Mouse (Mus musculus): ENCODE measurements at regions not wholly inside any gene's neighbourhood (a gene's known extent, or its start where the extent isn't known, plus 50 kb on each side); places are given as distances from the start of the nearest gene placed in this dataset.

DNA sequence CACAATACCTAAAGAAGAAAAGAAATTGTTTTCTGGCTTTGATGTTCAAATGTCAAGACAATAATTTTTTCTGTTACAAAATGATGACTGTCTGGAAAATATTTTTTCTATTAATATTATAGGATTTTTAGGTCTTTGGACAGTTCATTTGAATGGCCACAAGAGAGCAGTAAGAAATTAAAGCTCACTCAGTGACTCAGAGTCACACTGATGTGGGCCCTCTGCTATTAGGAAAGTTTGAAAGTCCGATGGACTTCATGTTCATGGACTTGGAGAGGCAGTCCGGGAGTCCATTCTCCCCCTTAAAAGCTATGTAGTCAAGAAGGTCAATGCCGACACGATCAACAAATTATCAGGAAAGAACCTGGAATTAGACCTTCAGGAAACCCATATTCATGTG is 657.0 kb downstream of the Mecom start:
- DNase-seq (ENCODE audit: low spot score), result no peak
- no peak overlapping the region for H3K27ac ChIP-seq (replicated peaks)
- H3K36me3 ChIP-seq, result no peaks in the 10 kb centered on the region
- no peaks in the 10 kb centered on the region for H3K9me3 ChIP-seq (replicated peaks)
- no peaks in the 10 kb centered on the region for H3K27me3 ChIP-seq (ENCODE audit: low read depth, poor library complexity, severe bottlenecking)
- no peak overlapping the region for H3K4me3 ChIP-seq
- H3K4me1 ChIP-seq, result peaks cover 5% of the 10 kb centered on the region; the same call in 1 of the 2 replicates
- WGBS, result 82% methylated on average over 4 of the region's 4 CpGs

DNA sequence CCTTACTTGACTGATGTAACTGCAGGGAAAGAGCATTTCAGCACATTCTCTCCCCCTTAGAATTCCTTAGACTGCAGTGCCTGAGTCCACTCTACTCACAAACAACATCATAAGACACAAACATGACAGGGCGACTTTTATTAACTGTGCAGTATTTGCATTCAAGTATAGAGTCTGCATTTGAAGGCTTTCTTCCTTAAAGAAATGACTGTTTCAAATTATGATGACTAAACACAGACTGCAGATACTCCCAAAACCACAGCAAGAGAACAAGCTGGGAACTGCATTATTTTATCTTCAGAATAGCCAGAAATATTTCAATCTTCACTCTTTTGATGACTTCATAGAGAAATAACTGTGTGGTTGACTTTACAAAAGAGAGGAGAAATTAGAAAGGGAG is 657.5 kb downstream of the Mecom start:
- no peaks in the 10 kb centered on the region for H3K9me3 ChIP-seq (replicated peaks)
- no peak for DNase-seq (ENCODE audit: low spot score)
- no peak overlapping the region for H3K27ac ChIP-seq (replicated peaks)
- H3K4me1 ChIP-seq, result peaks cover 5% of the 10 kb centered on the region; the same call in 1 of the 2 replicates
- no peaks in the 10 kb centered on the region for H3K36me3 ChIP-seq
- 72% methylated on average over 1 of the region's 1 CpGs for WGBS
- no peaks in the 10 kb centered on the region for H3K27me3 ChIP-seq (ENCODE audit: low read depth, poor library complexity, severe bottlenecking)
- H3K4me3 ChIP-seq, result no peak overlapping the region

DNA sequence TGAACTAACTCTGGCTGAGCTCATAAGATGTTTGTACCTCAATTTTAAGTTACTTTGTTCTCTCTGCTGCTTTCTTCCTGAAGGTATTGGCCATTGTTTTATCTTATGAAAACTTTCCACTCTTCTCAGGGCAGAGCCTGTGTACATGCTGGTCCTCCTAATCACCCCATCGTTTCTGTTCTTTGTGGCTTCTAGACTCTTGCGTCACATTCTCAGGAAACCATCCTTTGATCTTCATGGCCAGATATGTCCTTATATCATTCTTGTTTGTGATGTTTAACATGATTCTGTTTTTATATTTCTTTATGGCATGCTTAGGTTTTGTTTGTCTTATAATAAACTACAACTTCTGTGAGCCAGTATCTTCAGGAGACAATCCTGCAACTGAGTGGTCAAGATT is 658.2 kb downstream of the Mecom start:
- Histone ChIP-seq H3K9me3 (replicated peaks) (no peaks in the 10 kb centered on the region), H3K36me3 (no peaks in the 10 kb centered on the region), H3K4me3 (no peak overlapping the region), H3K27me3 (ENCODE audit: low read depth, poor library complexity, severe bottlenecking) (no peaks in the 10 kb centered on the region), H3K4me1 (peaks cover 5% of the 10 kb centered on the region; the same call in 1 of the 2 replicates), H3K27ac (replicated peaks) (no peak overlapping the region)
- 89% methylated on average over 2 of the region's 2 CpGs for WGBS
- DNase-seq (ENCODE audit: low spot score), result no peak

DNA sequence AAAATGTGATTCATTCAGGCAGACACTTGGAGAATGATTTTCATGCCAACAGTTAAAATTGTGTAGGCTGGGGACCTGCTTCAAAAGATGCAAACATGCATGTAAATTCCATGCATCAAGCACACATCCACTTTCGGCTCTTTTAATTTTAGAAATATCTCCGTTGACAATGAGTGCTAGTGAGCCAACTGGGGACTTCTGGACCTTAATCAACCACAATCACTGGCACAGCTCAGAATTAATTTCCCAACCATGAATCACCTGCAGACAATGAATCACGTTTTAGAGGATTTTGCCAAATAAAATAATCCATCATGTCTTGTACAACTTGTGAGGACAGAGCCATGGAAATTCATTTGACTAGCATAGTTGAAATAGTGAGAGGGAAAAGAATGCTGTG is 667.8 kb downstream of the Mecom start:
- no peaks in the 10 kb centered on the region for H3K36me3 ChIP-seq
- WGBS, result 84% methylated on average over 3 of the region's 3 CpGs
- H3K27me3 ChIP-seq (ENCODE audit: low read depth, poor library complexity, severe bottlenecking), result no peaks in the 10 kb centered on the region
- DNase-seq (ENCODE audit: low spot score), result no peak
- no peaks in the 10 kb centered on the region for H3K9me3 ChIP-seq (replicated peaks)
- H3K27ac ChIP-seq (replicated peaks), result no peak overlapping the region
- no peak overlapping the region for H3K4me3 ChIP-seq
- H3K4me1 ChIP-seq, result 0 out of 2 replicates have a peak, but pooled peaks cover 2% of the 10 kb centered on the region

DNA sequence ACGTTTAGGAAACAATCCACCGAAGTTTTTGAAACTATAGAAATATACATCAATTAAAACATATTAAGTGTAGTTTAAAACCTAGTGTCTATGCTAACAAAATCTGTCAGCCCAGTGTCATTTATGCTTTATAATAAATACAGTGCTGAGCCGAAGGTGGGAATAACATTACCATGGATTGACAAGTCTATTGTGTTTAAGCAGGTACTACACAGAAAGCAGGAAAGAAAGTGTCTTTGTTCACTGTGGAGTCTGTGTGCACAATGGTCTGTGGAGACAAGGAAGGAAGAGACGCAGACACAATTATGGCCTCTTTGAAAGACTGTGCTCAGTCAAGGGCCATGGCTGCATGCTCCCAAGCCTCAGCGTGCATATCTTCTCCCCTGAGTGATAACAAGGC is 672.0 kb downstream of the Mecom start:
- H3K36me3 ChIP-seq, result no peaks in the 10 kb centered on the region
- H3K27ac ChIP-seq (replicated peaks), result no peak overlapping the region
- H3K9me3 ChIP-seq (replicated peaks), result no peaks in the 10 kb centered on the region
- no peak for DNase-seq (ENCODE audit: low spot score)
- 77% methylated on average over 5 of the region's 5 CpGs for WGBS
- H3K4me1 ChIP-seq, result 0 out of 2 replicates have a peak, but pooled peaks cover 2% of the 10 kb centered on the region
- no peak overlapping the region for H3K4me3 ChIP-seq
- H3K27me3 ChIP-seq (ENCODE audit: low read depth, poor library complexity, severe bottlenecking), result no peaks in the 10 kb centered on the region

DNA sequence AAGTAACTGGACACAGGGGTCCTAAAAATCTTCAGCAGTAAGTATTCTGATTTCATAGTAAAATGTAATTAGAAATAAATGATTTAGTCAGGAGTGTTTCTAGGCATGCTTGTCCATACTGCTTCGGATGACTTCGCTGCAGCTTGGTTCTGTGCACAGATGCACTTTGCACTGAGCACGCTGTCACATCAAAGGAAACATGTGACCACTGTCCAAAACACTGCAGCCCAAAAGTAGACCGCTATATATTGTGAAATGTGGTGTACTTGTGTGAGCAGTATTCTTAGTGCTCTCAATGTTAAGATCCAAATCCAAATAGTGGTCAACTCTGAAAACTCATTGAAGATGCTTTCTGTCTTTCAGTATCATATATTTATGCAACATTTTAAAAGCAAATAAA is 685.4 kb downstream of the Mecom start:
- no peaks in the 10 kb centered on the region for H3K36me3 ChIP-seq
- no peaks in the 10 kb centered on the region for H3K27me3 ChIP-seq (ENCODE audit: low read depth, poor library complexity, severe bottlenecking)
- H3K4me1 ChIP-seq, result no peaks in the 10 kb centered on the region
- H3K4me3 ChIP-seq, result no peak overlapping the region
- WGBS, result 91% methylated on average over 4 of the region's 4 CpGs
- DNase-seq (ENCODE audit: low spot score), result no peak
- H3K27ac ChIP-seq (replicated peaks), result no peak overlapping the region
- no peaks in the 10 kb centered on the region for H3K9me3 ChIP-seq (replicated peaks)

DNA sequence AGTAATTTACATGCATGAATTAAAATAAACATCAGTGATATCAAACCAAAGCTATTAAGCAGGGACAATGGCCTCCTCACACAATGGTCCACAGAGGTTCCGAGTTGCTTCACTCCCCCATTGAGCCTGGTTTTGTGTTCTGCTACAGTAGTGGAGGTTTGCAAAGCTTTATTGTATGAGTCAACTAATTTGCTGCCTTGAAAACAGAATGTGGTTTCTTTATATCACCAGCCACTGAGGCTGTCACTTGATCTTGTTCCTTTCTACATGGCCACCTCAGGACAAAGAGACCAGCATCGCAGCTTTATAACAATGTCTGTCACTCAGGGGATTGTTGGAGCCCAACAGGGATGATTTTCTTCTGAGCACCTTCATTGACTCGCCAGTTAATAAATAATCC is 695.3 kb downstream of the Mecom start:
- H3K36me3 ChIP-seq, result no peaks in the 10 kb centered on the region
- H3K9me3 ChIP-seq (replicated peaks), result no peaks in the 10 kb centered on the region
- H3K4me1 ChIP-seq, result peaks cover 8% of the 10 kb centered on the region
- DNase-seq (ENCODE audit: low spot score), result no peak
- no peak overlapping the region for H3K4me3 ChIP-seq
- 21% methylated on average over 3 of the region's 3 CpGs for WGBS
- no peak overlapping the region for H3K27ac ChIP-seq (replicated peaks)
- H3K27me3 ChIP-seq (ENCODE audit: low read depth, poor library complexity, severe bottlenecking), result peaks cover 7% of the 10 kb centered on the region; the same call in 1 of the 2 replicates

GRCm38 (mm10) chr3:29835432-29835831 is 712.4 kb downstream of the Mecom start:
- no peak overlapping the region for H3K4me3 ChIP-seq
- no peak overlapping the region for H3K27ac ChIP-seq (replicated peaks)
- H3K4me1 ChIP-seq, result no peaks in the 10 kb centered on the region
- no peaks in the 10 kb centered on the region for H3K9me3 ChIP-seq (replicated peaks)
- H3K36me3 ChIP-seq, result no peaks in the 10 kb centered on the region
- H3K27me3 ChIP-seq (ENCODE audit: low read depth, poor library complexity, severe bottlenecking), result no peaks in the 10 kb centered on the region
- WGBS, result 87% methylated on average over 4 of the region's 4 CpGs
- no peak for DNase-seq (ENCODE audit: low spot score)

GRCm38 (mm10) chr3:29834884-29835283 is 712.9 kb downstream of the Mecom start:
- Histone ChIP-seq H3K36me3 (no peaks in the 10 kb centered on the region), H3K27ac (replicated peaks) (no peak overlapping the region), H3K27me3 (ENCODE audit: low read depth, poor library complexity, severe bottlenecking) (no peaks in the 10 kb centered on the region), H3K4me3 (no peak overlapping the region), H3K9me3 (replicated peaks) (no peaks in the 10 kb centered on the region), H3K4me1 (no peaks in the 10 kb centered on the region)
- 80% methylated on average over 2 of the region's 2 CpGs for WGBS
- DNase-seq (ENCODE audit: low spot score), result no peak

DNA sequence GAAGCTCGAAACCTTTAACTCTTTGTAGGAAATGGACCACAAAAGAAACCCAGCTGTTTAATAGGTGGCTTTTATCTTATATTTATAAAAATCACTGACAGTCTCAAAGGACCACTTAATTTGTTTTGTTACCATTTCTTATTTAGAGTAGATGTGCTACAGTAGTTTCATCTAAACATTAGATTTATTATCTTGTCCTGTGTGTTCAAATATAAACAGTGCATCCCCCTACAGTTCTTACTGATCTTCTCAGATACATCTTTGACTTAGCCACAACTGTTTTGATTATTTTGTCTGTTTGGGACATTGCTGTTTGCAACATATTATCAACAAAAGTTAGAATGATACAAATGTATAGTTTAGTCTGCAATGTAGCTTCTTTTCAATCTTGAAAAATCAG is 716.5 kb downstream of the Mecom start:
- H3K9me3 ChIP-seq (replicated peaks), result no peaks in the 10 kb centered on the region
- H3K27me3 ChIP-seq (ENCODE audit: low read depth, poor library complexity, severe bottlenecking), result no peaks in the 10 kb centered on the region
- 79% methylated on average over 1 of the region's 1 CpGs for WGBS
- no peak overlapping the region for H3K27ac ChIP-seq (replicated peaks)
- no peaks in the 10 kb centered on the region for H3K4me1 ChIP-seq
- no peaks in the 10 kb centered on the region for H3K36me3 ChIP-seq
- H3K4me3 ChIP-seq, result no peak overlapping the region
- DNase-seq (ENCODE audit: low spot score), result no peak

- DNase-seq (ENCODE audit: low spot score), result no peak
- whole genome bisulfite sequencing, result 90% methylated on average over 10 of the region's 10 CpGs
- no peak overlapping the region for H3K27ac ChIP-seq (replicated peaks)
Observed at GRCm38 (mm10) chr3:29822622-29823370, 725.0 kb downstream of the Mecom start.

GRCm38 (mm10) chr3:29816964-29817363 is 730.8 kb downstream of the Mecom start:
- WGBS, result 85% methylated on average over 4 of the region's 4 CpGs
- no peak for DNase-seq (ENCODE audit: low spot score)
- H3K27ac ChIP-seq (replicated peaks), result no peak overlapping the region

More at GRCm38 (mm10) chr3:29822622-29823370, 725.0 kb downstream of the Mecom start:
- no peaks in the 10 kb centered on the region for H3K4me1 ChIP-seq
- no peak overlapping the region for H3K4me3 ChIP-seq
- H3K36me3 ChIP-seq, result no peaks in the 10 kb centered on the region
- no peaks in the 10 kb centered on the region for H3K27me3 ChIP-seq (ENCODE audit: low read depth, poor library complexity, severe bottlenecking)
- H3K9me3 ChIP-seq (replicated peaks), result no peaks in the 10 kb centered on the region

GRCm38 (mm10) chr3:29813276-29813675 is 731.5 kb downstream of the Egfem1 start:
- Histone ChIP-seq H3K36me3 (no peaks in the 10 kb centered on the region), H3K4me1 (peaks cover 7% of the 10 kb centered on the region), H3K27me3 (ENCODE audit: low read depth, poor library complexity, severe bottlenecking) (peaks cover 24% of the 10 kb centered on the region), H3K4me3 (no peak overlapping the region), H3K9me3 (replicated peaks) (no peaks in the 10 kb centered on the region), H3K27ac (replicated peaks) (no peak overlapping the region)
- 71% methylated on average over 7 of the region's 7 CpGs for WGBS
- no peak for DNase-seq (ENCODE audit: low spot score)

More at GRCm38 (mm10) chr3:29816964-29817363, 730.8 kb downstream of the Mecom start:
- H3K27me3 ChIP-seq (ENCODE audit: low read depth, poor library complexity, severe bottlenecking), result peaks cover 10% of the 10 kb centered on the region
- H3K4me3 ChIP-seq, result no peak overlapping the region
- H3K9me3 ChIP-seq (replicated peaks), result no peaks in the 10 kb centered on the region
- H3K4me1 ChIP-seq, result peaks cover 7% of the 10 kb centered on the region
- no peaks in the 10 kb centered on the region for H3K36me3 ChIP-seq
